Mouse (Mus musculus): ENCODE data around the gene Mpdz. TPM values are rescaled to one million over a fixed set of nuclear protein-coding genes. Genes with fewer than 3 reads are reported as not detected.

Gene Mpdz
- 71.8 and 110 TPM in 2 replicates for polyA plus RNA-seq (2012; rRNA removed)

GRCm38 (mm10) chr4:81442078-81442981 lies at the start of gene Mpdz:
Gene Mpdz (minus strand): TSS chr4:81442815.

